Mouse (Mus musculus) kidney, adult 2 months (tissue): ENCODE measurements around the gene Sowaha.

Source experiments
- CTCF ChIP-seq: fragments of 200-500 bp; conservative IDR thresholded peaks from 2 replicates; pipeline ENCODE4 v1.5.1; 2011; ENCODE audit warnings: low read depth, mild to moderate bottlenecking, control low read depth, low read length, moderate library complexity, mixed read lengths; ENCODE audit not compliant: insufficient read depth, insufficient read length
- POLR2A ChIP-seq: fragments of 200-500 bp; IDR thresholded peaks from one replicate; pipeline ENCODE4 v1.6.1; 2011; ENCODE audit warnings: low read depth, low read length, control low read depth

GRCm38 (mm10) chr11:53479171-53479782 is 797 bp downstream of the Sowaha start:
- TF ChIP-seq CTCF (no peak), POLR2A (no peak)
